Comparison of ENCODE assay signal across 7 mouse cellular contexts in the genomic region with DNA sequence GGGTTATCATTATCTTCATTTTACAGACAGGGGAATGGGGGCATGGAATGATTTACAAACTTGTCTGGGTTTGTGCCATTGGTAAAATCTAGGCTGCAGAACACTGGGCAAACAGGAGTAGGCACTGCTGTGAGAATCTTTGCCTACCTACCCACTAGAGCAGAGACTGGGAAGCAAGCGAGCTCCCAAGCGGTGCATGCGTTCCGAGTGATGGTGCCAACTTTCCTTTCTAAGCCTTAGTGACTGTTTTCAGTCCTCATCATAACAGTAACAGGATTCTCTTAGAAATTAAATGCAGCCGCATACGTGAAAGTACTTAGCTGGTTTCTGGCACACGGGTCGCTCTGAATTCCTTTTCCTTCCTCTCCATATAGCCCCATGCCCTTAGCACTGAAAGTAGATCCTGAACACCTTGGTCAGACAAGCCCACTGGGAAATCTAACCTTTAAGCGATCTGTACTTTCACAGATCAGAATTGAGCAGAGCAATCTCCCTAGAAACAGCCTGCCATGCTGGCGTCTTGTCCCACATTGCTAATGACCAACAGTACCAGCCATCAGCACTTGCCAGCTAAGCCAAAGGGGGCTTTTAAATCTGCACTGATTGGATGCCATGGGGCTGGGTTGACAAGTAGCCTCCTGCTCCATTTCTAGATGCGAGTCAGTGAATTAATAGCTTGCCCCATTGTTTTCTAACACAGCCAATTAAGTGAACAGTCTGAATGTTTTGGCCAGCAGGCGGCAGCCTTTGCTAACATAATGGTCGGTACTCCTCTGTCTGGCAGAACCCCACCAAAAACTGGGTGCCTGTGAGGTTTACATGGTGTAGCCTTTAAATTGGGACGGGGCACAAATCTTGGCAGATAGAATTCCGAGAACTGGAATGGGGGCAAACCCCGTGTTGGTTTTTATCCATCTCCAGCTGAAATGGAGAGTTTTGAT. TPM values are rescaled to one million over a fixed set of nuclear protein-coding genes. Genes with fewer than 3 reads are reported as not detected.
DNase-seq lines count a peak whose midpoint lies in the region; ATAC-seq and TF ChIP-seq lines count a peak whose summit lies in the region.

No protein-coding gene starts in this region.

- no peaks in the 10 kb centered on the region for H3K36me3 ChIP-seq in intestine, postnatal 0 days (ENCODE audit: control insufficient read depth, insufficient read depth)
- H3K36me3 ChIP-seq in midbrain, embryonic 15.5 days (replicated peaks), result no peaks in the 10 kb centered on the region

- intact Hi-C loops in left cerebral cortex, postnatal 36 days (cut with DNase I), result loop anchor here (2.0 to 5.0 kb wide), 4 partner anchors 346 to 869 kb away; a partner anchor contains a TSS

- H3K9ac ChIP-seq in intestine, postnatal 0 days (ENCODE audit: low read depth, low read length), result no peak overlapping the region
- peak overlapping the region; percentile 10; the same call in 1 of the 2 replicates for H3K9ac ChIP-seq in midbrain, embryonic 15.5 days

- H3K4me3 ChIP-seq in intestine, postnatal 0 days (ENCODE audit: low read depth, low read length), result no peak overlapping the region
- 0 out of 2 replicates have a peak overlapping the region, but pooled peaks have one; percentile 18 for H3K4me3 ChIP-seq in midbrain, embryonic 15.5 days

- no peak overlapping the region for H3K27ac ChIP-seq in intestine, postnatal 0 days (ENCODE audit: low read depth, low read length)
- 0 out of 2 replicates have a peak overlapping the region, but pooled peaks have one; percentile 14 for H3K27ac ChIP-seq in midbrain, embryonic 15.5 days

- no peak for ATAC-seq in intestine, postnatal 0 days
- peak; percentile 92 for ATAC-seq in midbrain, embryonic 15.5 days (replicated peaks)

- no peaks in the 10 kb centered on the region for H3K4me1 ChIP-seq in intestine, postnatal 0 days (replicated peaks; ENCODE audit: control insufficient read depth, insufficient read depth, low read length)
- H3K4me1 ChIP-seq in midbrain, embryonic 15.5 days, result peaks cover 18% of the 10 kb centered on the region

- TF ChIP-seq CTCF in intestine, postnatal 0 days (IDR thresholded peaks at IDR 0.05; ENCODE audit: low read depth), result peak; percentile 89

- H3K9me3 ChIP-seq in intestine, postnatal 0 days (ENCODE audit: control insufficient read depth), result no peaks in the 10 kb centered on the region
- H3K9me3 ChIP-seq in midbrain, embryonic 15.5 days, result no peaks in the 10 kb centered on the region

- peak; percentile 79 to 82 for DNase-seq in adrenal gland, adult 18-20 months (ENCODE audit: low spot score in 2 of 2)
- peak; percentile 69 for DNase-seq in embryo, embryonic 11.5 days (ENCODE audit: low read depth, low spot score)
- peak; percentile 97 for DNase-seq in heart, adult 11 months
- DNase-seq in left cerebral cortex, postnatal 36 days (ENCODE audit: low spot score in 2 of 2), result peak; percentile 81 to 88
- DNase-seq in spleen, adult 18-20 months, result peak; percentile 49 to 84

- WGBS in intestine, postnatal 0 days, result 54% methylated on average over 16 of the region's 16 CpGs
- 43% methylated on average over 16 of the region's 16 CpGs for WGBS in midbrain, embryonic 15.5 days

- no peaks in the 10 kb centered on the region for H3K27me3 ChIP-seq in intestine, postnatal 0 days (replicated peaks; ENCODE audit: control insufficient read depth, insufficient read depth, low read length)
- H3K27me3 ChIP-seq in midbrain, embryonic 15.5 days (replicated peaks), result no peaks in the 10 kb centered on the region

- H3K4me2 ChIP-seq in intestine, postnatal 0 days (replicated peaks; ENCODE audit: low read depth), result peak overlapping the region; percentile 46
- H3K4me2 ChIP-seq in midbrain, embryonic 15.5 days, result peak overlapping the region; percentile 41

RNA-seq across cellular contexts. Expression of a gene that starts 21.7 kb away (rescaled TPM):
- 10 to 100 TPM; 15.5 to 22.3 TPM for total RNA-seq in adrenal gland, adult 18-20 months (2021)
- polyA plus RNA-seq in intestine, postnatal 0 days (2015; fragmentation: Nextera tagmentation; extraction: Ambion mirVana), result 14.0 and 15.4 TPM in 2 replicates
- 10 to 100 TPM; 23.4 to 28.3 TPM for total RNA-seq in left cerebral cortex, postnatal 36 days (2021)
- 21.0 and 22.8 TPM in 2 replicates for polyA plus RNA-seq in midbrain, embryonic 15.5 days (2015; fragmentation: Nextera tagmentation; extraction: Ambion mirVana)

RNA-seq across cellular contexts. Expression of a gene that starts 22.5 kb away (rescaled TPM):
- total RNA-seq in adrenal gland, adult 18-20 months (2021), result 10 to 100 TPM; 10.2 to 10.5 TPM
- polyA plus RNA-seq in intestine, postnatal 0 days (2015; fragmentation: Nextera tagmentation; extraction: Ambion mirVana), result 13.7 and 14.7 TPM in 2 replicates
- total RNA-seq in left cerebral cortex, postnatal 36 days (2021), result 10 to 100 TPM; 10.8 to 12.5 TPM
- polyA plus RNA-seq in midbrain, embryonic 15.5 days (2015; fragmentation: Nextera tagmentation; extraction: Ambion mirVana), result 17.1 and 17.5 TPM in 2 replicates

RNA-seq across cellular contexts. Expression of a gene that starts 51.2 kb away (rescaled TPM):
- total RNA-seq in adrenal gland, adult 18-20 months (2021), result 1 to 10 TPM; 7.5 to 8.3 TPM
- polyA plus RNA-seq in intestine, postnatal 0 days (2015; fragmentation: Nextera tagmentation; extraction: Ambion mirVana), result 4.3 and 4.8 TPM in 2 replicates
- total RNA-seq in left cerebral cortex, postnatal 36 days (2021), result 10 to 100 TPM; 21.9 to 23.4 TPM
- 16.8 and 17.3 TPM in 2 replicates for polyA plus RNA-seq in midbrain, embryonic 15.5 days (2015; fragmentation: Nextera tagmentation; extraction: Ambion mirVana)
